ENCODE assay signal across 8 mouse cellular contexts in genomic region chrX:53341531-53341930, GRCm38 (mm10). TPM values are rescaled to one million over a fixed set of nuclear protein-coding genes. Genes with fewer than 3 reads are reported as not detected.
DNase-seq lines count a peak whose midpoint lies in the region; ATAC-seq and TF ChIP-seq lines count a peak whose summit lies in the region.
"Had no signal": no experiment of that assay in that cellular context is flagged by ENCODE, and none has a peak within 500 bp of the region (broad histone marks: within the 10 kb centered on the region; RNA-seq: fewer than 3 reads in every experiment).

No protein-coding gene starts in this region.

- H3K9me3 ChIP-seq in midbrain, embryonic 11.5 days (ENCODE audit: control insufficient read depth, low read length), result no peaks in the 10 kb centered on the region
- H3K9me3 ChIP-seq in midbrain, embryonic 13.5 days, result no peaks in the 10 kb centered on the region
- H3K9me3 ChIP-seq: heart, embryonic 15.5 days had no signal

- intact Hi-C loops in heart, postnatal 14 days (cut with DNase I), result no loop called here

- H3K27ac ChIP-seq in midbrain, embryonic 11.5 days (ENCODE audit: low read depth, low read length), result no peak overlapping the region
- H3K27ac ChIP-seq in midbrain, embryonic 13.5 days, result no peak overlapping the region
- no peak overlapping the region for H3K27ac ChIP-seq in small intestine, adult 2 months (ENCODE audit: insufficient read depth, low read depth, low read length)
- H3K27ac ChIP-seq: heart, embryonic 15.5 days had no signal

- no peak overlapping the region for H3K4me2 ChIP-seq in midbrain, embryonic 11.5 days
- no peak overlapping the region for H3K4me2 ChIP-seq in midbrain, embryonic 13.5 days (replicated peaks)
- H3K4me2 ChIP-seq: heart, embryonic 15.5 days had no signal

- TF ChIP-seq POLR2A in small intestine, adult 2 months (IDR thresholded peaks at IDR 0.05; ENCODE audit: low read depth, low read length), result no peak

- DNase-seq in midbrain, embryonic 11.5 days (ENCODE audit: low spot score, missing footprints), result peak; percentile 88
- peak; percentile 51 for DNase-seq in adipocyte (ENCODE audit: low spot score)
- peak; percentile 64 to 72 for DNase-seq in cerebellum, postnatal 10 days
- peak; percentile 58 to 65 for DNase-seq in heart, postnatal 14 days
- DNase-seq in lung, adult 18-20 months, result peak; percentile 27 to 42

- WGBS in midbrain, embryonic 11.5 days, result 68% methylated on average over 2 of the region's 2 CpGs
- WGBS in midbrain, embryonic 13.5 days, result 67% methylated on average over 2 of the region's 2 CpGs
- 49% methylated on average over 2 of the region's 2 CpGs for WGBS in small intestine, adult 2 months

- no peaks in the 10 kb centered on the region for H3K4me1 ChIP-seq in midbrain, embryonic 11.5 days (ENCODE audit: control insufficient read depth, insufficient read depth, low read length)
- no peaks in the 10 kb centered on the region for H3K4me1 ChIP-seq in midbrain, embryonic 13.5 days (replicated peaks)
- no peaks in the 10 kb centered on the region for H3K4me1 ChIP-seq in small intestine, adult 2 months (ENCODE audit: control insufficient read depth, insufficient read depth, insufficient read length, low read length)
- H3K4me1 ChIP-seq: heart, embryonic 15.5 days had no signal

- no peaks in the 10 kb centered on the region for H3K36me3 ChIP-seq in midbrain, embryonic 11.5 days (ENCODE audit: control insufficient read depth, insufficient read depth, low read length)
- H3K36me3 ChIP-seq in midbrain, embryonic 13.5 days, result no peaks in the 10 kb centered on the region
- H3K36me3 ChIP-seq in small intestine, adult 2 months (ENCODE audit: control insufficient read depth, insufficient read depth, low read length), result no peaks in the 10 kb centered on the region
- H3K36me3 ChIP-seq: heart, embryonic 15.5 days had no signal

- peak; percentile 60; the same call in 1 of the 2 replicates for TF ChIP-seq CTCF in small intestine, adult 2 months (IDR thresholded peaks at IDR 0.05; ENCODE audit: extremely low read depth, insufficient read length, insufficient replicate concordance, low read depth, low read length)

- no peak for ATAC-seq in midbrain, embryonic 11.5 days (ENCODE audit: low FRiP score)
- ATAC-seq in midbrain, embryonic 13.5 days, result no peak

- no peaks in the 10 kb centered on the region for H3K27me3 ChIP-seq in midbrain, embryonic 11.5 days (ENCODE audit: control insufficient read depth, insufficient read depth, low read length)
- no peaks in the 10 kb centered on the region for H3K27me3 ChIP-seq in midbrain, embryonic 13.5 days
- no peaks in the 10 kb centered on the region for H3K27me3 ChIP-seq in small intestine, adult 2 months (ENCODE audit: control insufficient read depth, insufficient read depth, low read length)
- H3K27me3 ChIP-seq: heart, embryonic 15.5 days had no signal

- H3K9ac ChIP-seq in midbrain, embryonic 11.5 days (ENCODE audit: low read length), result no peak overlapping the region
- no peak overlapping the region for H3K9ac ChIP-seq in midbrain, embryonic 13.5 days (replicated peaks)
- H3K9ac ChIP-seq: heart, embryonic 15.5 days had no signal

- no peak overlapping the region for H3K4me3 ChIP-seq in midbrain, embryonic 11.5 days (ENCODE audit: low read depth, low read length)
- no peak overlapping the region for H3K4me3 ChIP-seq in midbrain, embryonic 13.5 days (replicated peaks)
- H3K4me3 ChIP-seq in small intestine, adult 2 months (ENCODE audit: low read depth, low read length), result no peak overlapping the region
- H3K4me3 ChIP-seq: heart, embryonic 15.5 days had no signal

RNA-seq across cellular contexts. Expression of gene Mospd1, which starts 28.8 kb away (rescaled TPM):
- 66.9 and 72.7 TPM in 2 replicates for polyA plus RNA-seq in midbrain, embryonic 11.5 days (2014; fragmentation: Nextera tagmentation; extraction: Ambion mirVana)
- 55.8 and 62.6 TPM in 2 replicates for polyA plus RNA-seq in midbrain, embryonic 13.5 days (2015; fragmentation: Nextera tagmentation; extraction: Ambion mirVana)
- 10 to 100 TPM; 33.3 to 33.5 TPM for total RNA-seq in heart, postnatal 14 days (2021)
- polyA plus RNA-seq in small intestine, adult 2 months (2012; rRNA removed), result 0.18 and 0.49 TPM in 2 replicates

Comparison
In these comparisons a context has a peak if more than half of its experiments do, and no peak if none do; other contexts are left out.
1. DNase-seq: peak in every context shown above with its lines; median percentile 88 in midbrain, embryonic 11.5 days; 68 in cerebellum, postnatal 10 days; 62 in heart, postnatal 14 days; 51 in adipocyte; 34 in lung, adult 18-20 months.
2. RNA of gene Mospd1, which starts 28.8 kb away (polyA plus RNA-seq): 66.9 to 72.7 TPM in midbrain, embryonic 11.5 days and 55.8 to 62.6 TPM in midbrain, embryonic 13.5 days; 0.18 to 0.49 TPM in small intestine, adult 2 months; every median in the first group is over 10 times any median in the second.